Mouse (Mus musculus): ENCODE measurements around the gene Adam8. TPM values are rescaled to one million over a fixed set of nuclear protein-coding genes. Genes with fewer than 3 reads are reported as not detected.
A peak's percentile ranks its signal among the peaks of the same experiment; 100 is the strongest.

The Adam8 gene
- total RNA-seq (2017), result 0.34 and 0.46 TPM in 2 replicates

DNA sequence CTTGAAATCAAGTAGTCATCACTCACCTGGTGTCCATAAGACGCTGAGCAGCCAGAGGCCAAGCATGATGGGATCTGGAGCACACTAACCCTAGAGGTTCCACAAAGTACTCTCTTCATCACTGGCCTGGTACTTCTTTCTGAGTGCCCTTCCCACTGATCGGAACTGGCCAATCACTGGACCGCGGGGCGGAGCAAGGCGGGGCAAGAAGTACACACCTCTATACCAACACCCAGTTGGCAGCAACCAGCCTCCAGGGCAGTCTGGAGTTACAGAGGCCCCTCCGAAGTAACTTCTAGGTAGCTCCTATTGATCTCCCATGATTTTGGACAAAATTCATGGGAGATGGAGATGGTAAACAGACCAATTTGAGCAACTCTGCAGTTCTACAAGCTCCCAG, at the start of gene Adam8:
TSS of gene Adam8 (minus strand) at position 157 of the 400 bp plus-strand sequence.
- ATAC-seq (replicated peaks; ENCODE audit: low read depth, poor library complexity, severe bottlenecking), result peak; percentile 76

DNA sequence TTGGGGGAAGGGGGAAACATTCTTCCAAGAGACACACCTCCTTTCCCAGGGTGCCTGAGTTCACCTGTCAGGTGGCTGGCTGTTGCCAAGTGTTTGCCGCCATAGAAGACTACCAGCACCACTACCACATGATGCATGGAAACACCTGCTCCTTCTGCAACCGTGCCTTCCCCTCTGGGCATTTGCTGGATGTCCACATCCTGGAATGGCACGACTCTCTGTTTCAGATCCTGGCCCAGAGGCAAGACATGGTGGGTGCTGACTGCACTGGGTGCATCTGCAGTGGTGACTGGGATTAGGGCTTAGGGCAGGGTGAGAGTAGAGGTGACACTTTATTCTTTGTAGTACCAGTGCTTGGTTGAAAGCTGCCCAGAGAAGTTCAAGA, 44.8 kb upstream of the Adam8 start:
- no peak for ATAC-seq (replicated peaks; ENCODE audit: low read depth, poor library complexity, severe bottlenecking)

DNA sequence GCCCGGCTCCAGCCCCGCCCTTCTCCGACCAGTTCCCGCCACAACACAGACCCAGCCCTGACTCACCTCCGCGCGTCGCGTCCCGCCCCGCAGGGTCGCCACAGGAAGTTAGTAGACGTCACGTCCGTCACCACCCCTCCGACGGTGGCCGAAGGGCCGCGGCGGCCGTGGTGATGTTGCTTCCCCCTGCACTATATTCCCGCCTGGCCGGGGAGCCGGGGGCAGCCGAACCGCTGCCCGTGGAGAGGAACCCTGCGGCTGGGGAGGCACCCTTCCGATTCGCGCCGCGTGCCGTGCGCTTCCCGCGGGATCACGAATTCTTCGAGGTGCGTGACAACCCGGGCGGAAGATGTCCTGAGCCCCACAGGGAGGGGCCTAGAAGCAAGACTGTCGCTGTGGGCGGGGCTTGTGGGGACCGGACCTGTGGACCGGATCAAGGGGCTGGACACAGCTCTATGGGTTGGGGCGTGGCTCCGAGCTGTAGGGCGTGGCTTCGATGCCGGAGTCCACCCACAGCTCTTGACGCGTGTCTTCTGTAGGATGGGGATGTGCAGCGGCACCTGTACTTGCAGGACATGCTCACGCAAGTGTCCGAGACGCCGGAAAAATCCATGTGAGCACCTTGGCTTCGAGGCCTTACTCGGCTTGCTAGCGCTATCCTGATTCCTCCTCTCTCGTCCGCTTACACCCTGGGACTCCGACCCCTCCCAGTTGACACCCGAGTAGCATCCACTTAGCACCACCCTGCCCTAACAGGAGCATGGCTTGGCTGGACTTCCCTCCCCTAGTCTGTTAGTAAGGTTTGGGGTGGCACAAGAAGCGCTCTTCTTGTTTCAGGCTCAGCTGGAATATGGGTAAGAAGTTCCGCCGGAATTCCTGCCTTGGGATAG, 44.2 kb upstream of the Adam8 start, which contains the start of the genes Zfp511 and Tubgcp2:
TSS of gene Zfp511 (plus strand) at position 111 of the 890 bp plus-strand sequence.
TSS of gene Tubgcp2 (minus strand) at position 389 of the 890 bp plus-strand sequence.
- ATAC-seq (replicated peaks; ENCODE audit: low read depth, poor library complexity, severe bottlenecking), result peak; percentile 90

DNA sequence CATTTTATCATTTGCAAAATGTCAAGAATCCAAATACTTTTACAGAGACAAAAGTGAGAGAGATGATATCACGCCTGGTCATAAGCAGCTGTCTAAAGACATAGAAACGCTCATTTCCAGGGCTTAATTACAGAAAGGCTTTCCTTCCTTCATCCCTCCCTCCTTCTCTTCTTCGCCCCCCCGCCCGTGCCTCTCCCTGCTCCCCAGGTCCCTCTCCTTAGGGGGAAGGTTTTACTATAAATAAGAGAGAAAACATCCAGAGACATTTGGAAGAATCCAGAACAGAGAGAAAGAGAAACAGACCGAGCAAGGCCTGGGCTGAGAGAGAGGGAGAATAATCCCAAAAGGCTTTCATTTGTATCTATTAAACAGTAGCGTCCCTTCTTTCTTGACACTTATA, 43.1 kb upstream of the Adam8 start:
- ATAC-seq (replicated peaks; ENCODE audit: low read depth, poor library complexity, severe bottlenecking), result no peak

DNA sequence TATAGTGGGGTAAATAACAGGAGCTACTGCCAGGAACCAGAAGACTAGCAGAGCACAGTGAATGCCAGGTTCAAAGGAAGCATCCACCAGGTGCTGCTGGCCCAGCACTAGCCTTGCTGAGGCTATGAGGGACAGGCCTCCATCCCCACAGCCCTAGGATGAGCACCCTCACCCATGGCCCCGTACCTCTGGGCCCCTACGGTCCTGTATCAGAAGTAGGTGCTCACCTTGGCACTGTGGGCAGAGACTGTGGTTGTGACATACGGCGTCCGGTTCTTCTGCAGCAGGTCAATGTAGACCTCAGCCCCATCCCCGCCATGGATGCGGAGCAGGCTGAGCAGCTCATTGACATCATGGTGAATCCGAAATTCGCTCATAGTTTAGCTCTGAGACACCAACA, 41.0 kb upstream of the Adam8 start:
- ATAC-seq (replicated peaks; ENCODE audit: low read depth, poor library complexity, severe bottlenecking), result no peak

DNA sequence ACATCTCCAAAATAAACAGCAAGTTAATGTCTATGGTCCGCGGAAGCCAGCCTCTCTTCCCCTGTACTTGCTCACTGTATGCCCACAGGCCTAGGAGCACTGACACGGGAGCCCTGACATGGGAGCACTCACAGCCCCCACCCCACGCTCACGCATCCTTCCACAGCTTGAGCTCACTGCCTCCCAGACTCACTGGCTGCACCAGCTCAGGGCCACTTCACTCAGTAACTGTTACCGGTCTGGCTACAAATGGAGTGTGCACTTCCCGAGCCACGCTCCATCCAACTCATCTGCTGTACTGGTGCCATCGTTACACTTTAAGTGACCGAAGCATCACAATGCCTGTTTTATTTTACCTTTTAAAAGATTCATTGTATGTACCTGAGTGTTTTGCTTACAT, 40.0 kb upstream of the Adam8 start:
- ATAC-seq (replicated peaks; ENCODE audit: low read depth, poor library complexity, severe bottlenecking), result no peak

DNA sequence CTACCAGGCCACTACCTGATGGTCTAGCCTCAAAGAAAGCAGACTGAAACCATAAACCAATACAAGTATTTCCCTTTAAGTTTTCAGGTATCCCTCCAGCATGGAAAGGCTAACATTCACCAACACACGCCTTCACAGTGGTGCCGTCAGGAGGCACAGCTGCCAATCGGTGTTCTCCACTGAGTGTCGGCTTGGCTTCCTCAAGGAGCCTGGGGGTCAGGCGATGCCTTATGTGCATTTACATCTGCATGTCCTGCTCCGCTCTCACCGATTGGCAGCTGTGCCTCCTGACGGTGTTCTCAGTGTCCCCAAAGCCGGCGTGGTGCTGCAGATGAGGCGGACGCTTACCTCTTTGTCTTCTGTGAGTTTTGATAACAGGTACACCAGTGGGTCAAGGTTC, 39.4 kb upstream of the Adam8 start:
- no peak for ATAC-seq (replicated peaks; ENCODE audit: low read depth, poor library complexity, severe bottlenecking)

DNA sequence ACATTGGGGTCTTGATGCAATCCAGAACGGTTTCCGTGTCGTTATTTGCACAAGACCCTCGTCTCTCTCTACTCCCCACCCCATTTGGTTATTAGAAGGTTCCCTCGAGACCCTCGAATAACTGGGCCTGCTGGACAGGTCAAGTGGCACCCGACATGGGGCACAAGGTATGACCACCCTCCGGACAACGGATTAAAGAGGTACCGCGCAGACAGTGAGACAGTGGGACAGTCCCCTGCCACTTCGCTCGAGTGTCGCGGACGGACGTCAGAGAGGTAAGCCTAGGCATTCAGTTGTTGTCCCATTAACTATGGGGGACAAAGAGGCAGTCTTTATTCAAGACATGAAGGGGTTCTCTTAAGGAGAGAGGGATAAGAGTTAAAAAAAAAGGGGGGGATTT, 19.0 kb upstream of the Adam8 start:
- no peak for ATAC-seq (replicated peaks; ENCODE audit: low read depth, poor library complexity, severe bottlenecking)

DNA sequence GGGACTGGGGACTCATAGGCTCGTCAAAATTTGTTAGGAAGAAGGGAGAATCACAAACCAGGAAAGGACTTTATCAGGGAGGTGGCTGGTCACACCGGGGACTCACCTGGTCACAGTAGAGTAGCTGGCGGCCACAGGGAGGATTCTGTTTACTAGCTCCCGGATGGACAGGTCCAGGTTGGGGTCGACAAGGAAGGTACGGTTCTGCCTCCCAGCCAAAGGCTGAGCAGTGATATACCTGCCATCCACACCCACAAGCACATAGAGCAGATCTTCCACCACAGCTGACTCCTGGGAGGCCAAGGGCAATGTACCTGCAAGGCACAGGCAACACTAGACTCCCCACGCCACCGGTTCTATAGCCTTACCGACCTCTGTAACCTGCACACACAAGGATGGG, 15.4 kb upstream of the Adam8 start:
- ATAC-seq (replicated peaks; ENCODE audit: low read depth, poor library complexity, severe bottlenecking), result no peak

DNA sequence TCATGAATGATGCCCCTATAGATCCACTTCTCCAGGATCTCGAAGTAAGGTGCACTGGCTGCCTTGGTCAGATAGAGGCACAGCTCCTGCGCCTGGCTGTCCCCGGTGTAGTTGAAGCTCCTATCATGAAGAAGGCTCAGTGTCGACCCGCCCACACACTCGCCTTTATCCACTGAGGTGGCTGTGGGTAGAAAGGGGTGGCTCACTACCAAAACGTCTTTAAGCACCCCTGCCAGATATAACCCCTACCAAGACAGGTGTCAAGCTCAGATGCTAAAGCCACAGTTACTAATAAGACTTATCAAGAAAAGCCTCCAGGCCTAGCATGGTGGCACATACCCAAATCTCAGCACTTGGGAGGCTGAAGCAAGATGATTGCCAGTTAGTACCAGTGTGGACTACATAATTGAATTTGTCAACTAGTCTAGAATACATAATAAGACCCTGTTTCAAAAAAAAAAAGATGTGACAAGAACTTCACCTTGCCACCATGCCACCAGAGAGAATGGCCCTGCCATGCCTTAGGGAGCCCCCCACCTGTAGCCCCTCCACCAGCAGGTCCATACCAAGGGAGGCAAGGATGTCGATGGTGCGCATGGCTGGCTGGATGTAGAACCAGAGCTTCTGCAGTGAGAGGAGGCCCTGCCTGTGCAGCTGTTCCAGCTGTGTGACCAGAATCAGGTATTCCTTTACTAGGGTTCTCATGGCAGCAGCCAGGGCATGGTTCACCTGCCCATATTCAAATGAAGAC, 14.7 kb upstream of the Adam8 start:
- ATAC-seq (replicated peaks; ENCODE audit: low read depth, poor library complexity, severe bottlenecking), result peak; percentile 29; the same call in 1 of the 2 replicates

DNA sequence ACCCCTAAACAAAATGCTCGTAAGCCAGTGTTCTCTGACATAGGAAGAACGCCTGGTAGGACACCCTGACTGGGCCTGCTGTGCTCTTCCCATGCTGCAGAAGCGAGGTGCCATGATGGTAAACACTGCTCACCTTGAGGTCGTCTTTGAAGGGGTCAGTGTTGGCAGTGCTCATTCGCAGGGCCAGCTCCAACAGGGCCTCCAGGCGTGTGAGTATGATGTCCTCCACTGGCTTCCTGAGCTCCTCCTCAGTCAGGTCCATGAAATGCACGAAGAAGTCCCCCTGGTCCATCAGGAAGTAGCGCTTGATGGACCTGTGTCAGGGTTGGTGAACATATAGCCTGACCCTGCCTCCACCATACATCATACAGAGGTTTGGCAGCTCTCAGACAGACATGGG, 12.3 kb upstream of the Adam8 start:
- ATAC-seq (replicated peaks; ENCODE audit: low read depth, poor library complexity, severe bottlenecking), result no peak

DNA sequence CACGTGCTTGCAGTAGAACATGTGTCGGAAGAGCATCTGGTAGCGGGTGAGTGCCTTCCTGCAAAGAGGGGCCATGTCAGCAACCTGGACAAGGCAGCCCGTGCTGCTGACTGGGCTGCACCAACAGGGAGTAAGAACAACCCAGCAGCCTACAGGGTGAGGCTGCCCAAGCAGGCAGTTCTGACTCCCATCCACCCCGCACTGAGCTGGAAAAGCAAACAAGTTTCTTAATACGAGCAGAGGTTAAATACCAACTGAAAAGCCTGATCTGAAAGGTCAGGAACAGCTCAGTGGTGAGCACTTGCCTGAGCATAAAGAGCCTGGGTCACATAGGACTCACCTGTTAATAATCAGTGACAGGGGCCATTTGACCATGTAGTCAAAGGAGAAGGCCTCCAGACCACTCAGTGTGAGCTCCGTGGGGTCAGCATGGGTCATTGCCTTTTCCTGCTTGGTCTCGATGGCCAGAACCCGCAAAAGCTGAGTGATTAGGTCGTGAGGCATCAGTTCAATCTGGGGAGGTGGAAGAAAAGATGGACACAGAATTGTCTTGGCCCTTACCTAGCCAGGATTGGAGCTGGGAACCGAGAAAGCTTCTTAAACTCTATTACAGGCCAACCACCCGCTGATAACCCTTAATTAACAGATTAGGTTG, 8.9 kb upstream of the Adam8 start:
- no peak for ATAC-seq (replicated peaks; ENCODE audit: low read depth, poor library complexity, severe bottlenecking)

DNA sequence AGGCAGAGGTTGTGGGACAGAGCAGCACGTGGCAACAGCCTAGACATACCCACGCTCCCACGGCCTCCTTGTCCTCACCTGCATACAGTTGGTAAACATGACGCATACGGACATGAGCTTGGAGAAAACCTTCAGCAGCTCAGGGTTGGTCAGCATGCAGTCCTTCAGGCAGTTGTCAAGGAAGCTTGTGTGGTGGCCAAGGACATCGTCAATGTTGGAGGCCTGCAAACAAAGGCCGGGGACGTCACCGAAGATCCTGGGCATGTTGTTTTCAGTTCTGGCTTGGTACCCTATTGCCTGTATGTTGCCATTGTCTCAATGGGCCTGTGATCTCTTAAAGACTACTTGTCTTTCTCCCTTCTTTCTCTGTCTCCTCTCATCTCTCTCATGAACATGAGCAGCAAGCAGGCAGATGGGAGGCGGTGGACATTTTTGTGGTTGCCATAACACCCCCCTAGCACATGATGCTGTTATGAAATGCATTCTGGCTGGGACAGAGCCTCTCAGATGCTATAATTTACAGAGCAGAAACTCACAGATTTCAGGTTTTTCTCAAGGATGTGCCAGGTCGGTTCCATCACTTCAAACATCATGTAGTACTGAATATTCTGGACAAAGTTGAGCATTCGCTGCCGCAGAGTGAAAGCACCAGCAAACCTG, 6.5 kb upstream of the Adam8 start:
- no peak for ATAC-seq (replicated peaks; ENCODE audit: low read depth, poor library complexity, severe bottlenecking)

DNA sequence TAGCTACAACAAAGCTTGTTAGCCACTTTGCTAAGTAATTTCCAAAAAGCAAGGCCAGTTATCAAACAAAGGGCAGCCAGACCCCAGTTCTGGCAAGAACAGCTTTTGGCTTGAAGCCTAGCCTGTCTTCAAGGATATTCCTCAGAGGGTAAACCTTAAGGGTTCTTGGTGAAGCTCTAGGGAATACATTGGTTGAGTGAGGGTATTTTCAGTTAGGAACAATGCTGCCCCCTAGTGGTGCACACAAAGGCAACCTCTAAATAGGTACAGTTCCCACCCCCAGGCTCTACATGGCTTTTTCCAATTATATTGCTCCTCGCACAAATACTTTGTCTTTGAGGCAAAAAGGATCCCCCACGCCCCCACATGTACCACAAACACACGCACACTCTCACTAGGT, 2.3 kb upstream of the Adam8 start:
- peak; percentile 73 for ATAC-seq (replicated peaks; ENCODE audit: low read depth, poor library complexity, severe bottlenecking)

DNA sequence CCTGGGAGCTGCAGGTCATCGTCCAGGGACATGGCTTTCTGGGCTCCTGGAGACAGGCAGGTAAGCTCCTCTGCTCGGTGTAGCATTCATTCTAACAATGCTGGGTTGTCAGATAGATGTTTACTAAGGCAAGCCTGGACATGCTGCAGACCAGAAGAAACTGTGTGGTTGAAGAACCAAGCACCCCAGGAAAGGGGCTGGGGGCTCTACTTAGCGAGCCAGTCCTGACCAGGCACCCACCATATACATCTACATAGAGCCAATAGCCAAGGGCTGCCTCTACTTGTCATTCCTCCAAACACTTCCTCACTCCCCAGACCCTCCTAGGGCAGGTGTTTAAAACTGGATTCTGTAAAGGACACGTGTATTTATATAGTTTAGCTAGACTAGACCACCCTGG, 1.8 kb upstream of the Adam8 start:
- no peak for ATAC-seq (replicated peaks; ENCODE audit: low read depth, poor library complexity, severe bottlenecking)

DNA sequence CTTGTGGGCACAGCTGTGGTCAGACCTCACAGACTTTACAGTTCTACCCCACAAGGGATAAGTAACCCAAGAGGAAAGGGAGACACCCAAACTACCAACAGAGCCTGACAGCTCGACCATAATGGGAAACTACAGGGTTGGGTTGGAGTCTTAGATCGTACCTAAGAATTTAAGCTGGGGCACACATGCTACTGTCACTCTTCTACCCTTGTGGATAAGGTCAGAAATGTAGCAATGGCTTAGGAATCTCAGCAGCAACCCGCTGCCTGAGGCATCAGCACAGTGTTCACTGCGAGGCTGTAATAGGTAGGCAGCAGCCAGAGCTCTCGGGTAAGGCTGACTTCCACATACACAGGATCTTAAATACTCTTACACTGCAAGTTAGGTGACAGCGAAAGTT, 1.2 kb upstream of the Adam8 start:
- ATAC-seq (replicated peaks; ENCODE audit: low read depth, poor library complexity, severe bottlenecking), result no peak

DNA sequence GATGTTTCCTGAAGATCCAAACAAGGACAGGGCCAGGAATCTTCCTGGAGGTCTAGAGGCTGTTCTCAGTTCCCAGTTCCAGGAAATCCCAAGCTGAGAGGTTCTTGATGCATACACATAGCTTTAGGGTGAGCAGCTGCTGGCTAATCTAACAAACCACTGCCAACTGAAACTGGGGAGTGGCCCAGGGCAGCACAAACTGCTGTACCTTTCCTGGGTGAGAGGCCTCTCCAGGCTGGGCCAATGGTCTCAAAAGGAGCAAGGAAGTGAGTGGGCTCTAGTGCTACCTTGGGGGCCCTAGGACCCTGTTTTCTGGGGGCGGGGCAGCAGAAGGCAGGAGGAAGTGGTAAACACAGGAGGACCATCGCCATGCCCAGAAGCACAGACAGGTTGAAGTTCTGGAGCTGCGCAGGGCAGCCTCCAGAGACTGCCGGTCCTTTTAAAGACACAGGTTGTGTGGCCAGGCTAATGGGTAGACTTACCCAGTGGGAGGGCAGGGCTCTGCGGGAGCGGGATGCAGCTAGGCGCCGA, 1.4 kb downstream of the Adam8 start:
- 0 out of 2 replicates have a peak, but pooled peaks have one; percentile 4 for ATAC-seq (replicated peaks; ENCODE audit: low read depth, poor library complexity, severe bottlenecking)

DNA sequence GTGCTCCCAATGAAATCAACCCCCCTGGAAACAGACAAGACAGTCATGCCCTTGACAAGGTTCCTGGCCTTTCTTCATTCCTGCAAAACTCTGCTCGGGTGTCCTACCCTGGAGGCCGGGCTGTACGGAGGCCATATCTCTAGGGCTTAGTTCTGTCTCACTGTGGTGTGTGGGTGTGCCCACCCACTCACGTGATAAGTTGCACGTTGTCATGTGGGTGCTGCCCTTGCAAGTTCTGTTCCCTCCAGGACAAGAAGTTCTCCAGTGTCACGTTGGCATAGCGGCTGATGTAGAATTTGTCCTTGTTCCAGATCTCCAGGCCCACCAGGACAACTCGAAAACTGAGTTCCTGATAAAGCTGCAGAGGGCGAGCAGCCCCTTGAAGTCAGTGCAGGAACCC, 4.1 kb downstream of the Adam8 start:
- no peak for ATAC-seq (replicated peaks; ENCODE audit: low read depth, poor library complexity, severe bottlenecking)

DNA sequence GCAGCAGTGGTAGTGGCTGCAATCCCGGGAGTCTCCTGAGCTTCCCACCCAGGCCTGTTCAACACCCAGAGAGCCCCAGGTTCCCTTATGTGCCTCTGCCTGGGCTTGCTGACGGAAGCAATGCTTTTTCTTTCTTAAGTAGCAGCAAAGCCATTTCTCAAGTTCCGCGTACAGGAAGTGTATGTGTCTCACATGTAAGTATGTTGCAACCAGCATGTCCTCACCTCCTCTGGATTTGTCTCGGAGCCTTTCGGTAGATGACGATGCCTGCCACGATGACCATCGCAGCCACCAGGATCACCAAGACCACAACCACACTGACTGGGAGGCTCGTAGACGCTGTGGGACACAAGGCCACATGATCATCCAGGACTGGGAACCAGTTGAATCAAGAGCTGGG, 7.9 kb downstream of the Adam8 start:
- peak; percentile 67 for ATAC-seq (replicated peaks; ENCODE audit: low read depth, poor library complexity, severe bottlenecking)

DNA sequence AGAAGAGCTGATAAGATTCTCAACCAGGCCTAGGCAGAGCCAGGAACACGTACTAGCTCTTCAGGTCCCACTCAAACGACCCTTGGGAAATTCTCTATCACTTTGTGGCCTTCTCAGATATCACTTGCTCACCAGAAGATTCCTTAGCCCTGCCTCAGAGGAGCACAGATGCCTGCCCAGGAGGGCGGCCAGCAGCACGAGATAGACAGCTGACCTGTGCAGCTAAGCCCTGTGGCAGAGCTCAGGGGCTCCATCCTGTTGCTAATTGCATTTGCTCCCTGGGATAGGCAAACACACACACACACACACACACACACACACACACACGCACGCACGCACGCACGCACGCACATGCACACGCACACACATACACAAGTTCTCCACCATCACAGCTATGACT, 10.3 kb downstream of the Adam8 start:
- no peak for ATAC-seq (replicated peaks; ENCODE audit: low read depth, poor library complexity, severe bottlenecking)

All from common myeloid progenitor, adult 5-6 weeks (primary cell).